In genomic region chr4:101427886-101428680, GRCm38 (mm10) we compare ENCODE assay signal across 11 mouse cellular contexts.
"Had no signal": no experiment of that assay in that cellular context is flagged by ENCODE, and none has a peak within 500 bp of the region (broad histone marks: within the 10 kb centered on the region; RNA-seq: fewer than 3 reads in every experiment).

No protein-coding gene starts in this region.

- H3K4me1 ChIP-seq: intestine, embryonic 15.5 days; midbrain, embryonic 13.5 days had no signal

- H3K9ac ChIP-seq: intestine, embryonic 15.5 days; limb, embryonic 15.5 days; midbrain, embryonic 13.5 days had no signal

- H3K4me3 ChIP-seq: intestine, embryonic 15.5 days; limb, embryonic 15.5 days; midbrain, embryonic 13.5 days had no signal

- DNase-seq: layer of hippocampus, adult 9-11 months; layer of hippocampus, postnatal 36 days; lung, adult 2 months; lung, postnatal 36 days; right cerebral cortex, adult 18-20 months; thymus, postnatal 4 days had no signal

- H3K27ac ChIP-seq: intestine, embryonic 15.5 days; limb, embryonic 15.5 days; midbrain, embryonic 13.5 days; stomach, postnatal 0 days had no signal

- ATAC-seq: intestine, embryonic 15.5 days; lung, postnatal 0 days; midbrain, embryonic 13.5 days had no signal

- H3K36me3 ChIP-seq: intestine, embryonic 15.5 days had no signal

- H3K27me3 ChIP-seq: intestine, embryonic 15.5 days; limb, embryonic 15.5 days; midbrain, embryonic 13.5 days had no signal

- H3K4me2 ChIP-seq: intestine, embryonic 15.5 days; limb, embryonic 15.5 days; midbrain, embryonic 13.5 days had no signal

- H3K9me3 ChIP-seq: intestine, embryonic 15.5 days; limb, embryonic 15.5 days; midbrain, embryonic 13.5 days had no signal
